Mouse (Mus musculus) monocyte, adult 2 months (primary cell): ENCODE results near the gene Zfp865.
A peak's percentile ranks its signal among the peaks of the same experiment; 100 is the strongest.
"Not testable (repeated sequence)": the region's sequence is repeated elsewhere in the genome, so short reads cannot be mapped to it uniquely, and the experiment has no call there.

ENCODE experiments used
- DNase-seq, 2 experiments: peaks; one replicate each; pipeline ENCODE4 v3.0.0; 2022; ENCODE audit warnings: low spot score in 2 of 2, low read depth in 1 of 2

The Zfp865 gene

DNA sequence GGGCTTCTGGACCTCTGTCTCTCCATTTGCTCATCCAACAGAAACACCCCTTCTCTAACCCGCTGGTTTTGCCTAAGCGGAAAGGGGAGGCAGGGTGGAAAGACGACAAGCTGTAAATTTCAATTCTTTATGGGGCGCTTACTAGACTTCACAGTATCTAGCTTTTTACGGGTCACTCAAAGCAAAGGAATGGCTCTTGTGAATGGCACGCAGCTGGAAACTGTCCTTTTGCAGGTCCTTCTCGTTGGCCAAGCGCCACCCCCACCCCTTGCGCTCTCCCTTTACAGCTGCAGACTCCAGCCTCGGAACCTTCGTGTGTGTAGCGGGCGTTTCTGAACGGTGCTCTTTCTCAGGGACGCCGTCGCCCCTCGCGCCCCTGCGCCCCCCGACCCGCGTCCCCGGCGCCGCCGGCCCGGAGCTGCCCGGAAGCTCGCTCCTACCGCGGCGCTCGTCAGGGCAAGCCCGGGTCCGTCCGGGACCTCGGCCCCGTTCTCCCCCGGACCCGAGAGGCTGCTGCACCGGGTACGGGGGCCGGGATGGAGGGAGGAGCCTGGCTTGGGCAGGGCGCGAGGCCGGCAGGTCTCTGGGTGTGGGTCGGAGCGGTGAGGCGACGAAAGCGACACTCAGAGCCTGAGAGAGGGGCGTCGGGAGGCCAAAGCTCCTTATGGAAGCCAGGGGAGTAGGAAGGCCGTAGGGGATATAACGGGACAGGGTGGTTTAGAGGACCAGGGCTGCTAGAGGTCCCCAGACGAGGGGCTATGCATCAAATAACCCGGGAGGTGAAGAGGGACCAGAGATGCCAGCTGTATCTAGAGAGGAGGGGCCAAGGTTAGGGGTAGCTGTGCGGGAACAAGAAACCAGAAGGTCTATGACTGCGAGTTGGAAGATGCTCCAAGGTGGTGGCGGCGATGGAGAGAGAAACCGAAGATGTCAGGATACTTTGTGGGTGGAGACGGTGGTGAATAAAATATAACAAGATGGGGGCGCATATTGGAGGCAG is 31.3 kb downstream of the Zfp865 start, which contains the start of gene Zfp580:
TSS of gene Zfp580 (plus strand) at position 346 of the 1,000 bp plus-strand sequence.
- no peak for DNase-seq

DNA sequence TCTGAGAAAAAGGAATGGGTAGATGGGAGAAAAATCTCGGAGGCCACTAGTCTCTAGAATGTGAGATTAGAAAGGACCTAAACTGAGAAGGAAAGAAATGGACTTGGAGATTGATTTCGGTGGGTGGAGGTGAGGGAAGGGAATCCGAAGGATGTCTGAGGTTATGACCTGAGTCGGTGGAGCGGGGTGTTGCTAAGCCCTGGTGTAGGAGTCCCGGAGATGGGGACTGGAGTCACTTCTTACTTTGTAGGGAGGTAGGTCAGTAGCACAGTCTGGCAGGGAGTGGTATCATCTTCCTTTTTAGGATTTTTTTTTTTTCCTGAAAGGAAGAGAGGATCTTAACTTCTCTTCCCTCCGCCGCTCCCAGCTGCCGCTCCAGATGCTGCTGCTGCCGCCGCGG is 32.3 kb downstream of the Zfp865 start:
- no peak for DNase-seq

DNA sequence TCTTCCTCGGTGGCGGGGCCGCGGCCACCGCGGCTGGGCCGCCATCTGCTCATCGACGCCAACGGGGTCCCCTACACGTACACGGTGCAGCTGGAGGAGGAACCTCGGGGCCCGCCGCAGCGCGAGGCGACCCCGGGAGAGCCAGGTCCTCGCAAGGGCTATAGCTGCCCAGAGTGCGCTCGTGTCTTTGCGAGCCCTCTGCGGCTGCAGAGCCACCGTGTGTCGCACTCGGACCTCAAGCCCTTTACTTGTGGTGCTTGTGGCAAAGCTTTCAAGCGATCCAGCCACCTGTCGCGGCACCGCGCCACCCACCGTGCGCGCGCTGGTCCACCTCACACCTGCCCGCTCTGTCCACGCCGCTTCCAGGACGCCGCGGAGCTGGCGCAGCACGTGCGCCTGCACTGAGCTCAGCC is 32.8 kb downstream of the Zfp865 start:
- DNase-seq = no peak

DNA sequence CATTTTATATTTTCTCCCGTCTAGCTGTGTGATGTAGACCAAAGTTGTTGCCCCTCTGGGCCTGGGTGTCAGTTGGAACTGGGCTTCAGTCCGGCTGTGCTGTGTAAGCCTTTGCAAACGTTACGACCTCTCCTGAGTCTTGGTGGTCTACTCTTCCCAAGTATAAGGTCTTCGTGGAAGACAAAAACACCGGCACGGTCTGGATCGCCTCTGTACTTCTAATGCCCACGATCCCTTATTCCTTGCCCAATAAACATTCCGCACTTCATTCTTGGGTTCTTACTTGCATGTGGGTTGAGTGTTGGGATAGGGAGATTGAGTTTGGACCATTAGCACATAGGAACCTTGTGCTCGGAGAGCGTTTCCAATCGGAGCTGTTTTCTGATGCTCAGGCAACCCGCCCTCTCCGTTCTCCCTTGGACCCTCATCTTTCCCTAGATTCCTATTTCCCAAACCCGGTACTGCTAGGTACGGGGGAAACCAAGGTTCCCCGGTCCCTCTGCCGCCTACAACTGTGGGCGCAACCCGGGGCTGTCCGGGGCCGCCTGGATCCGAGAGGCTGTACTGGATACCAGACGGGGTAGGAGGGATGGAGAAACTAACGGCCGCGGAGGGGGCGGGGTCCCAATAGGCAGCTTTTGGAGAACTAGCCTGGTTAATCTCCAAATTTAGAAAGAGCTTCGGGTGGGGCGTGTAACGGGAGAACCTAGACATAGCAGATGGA is 33.4 kb downstream of the Zfp865 start:
- DNase-seq = no peak

DNA sequence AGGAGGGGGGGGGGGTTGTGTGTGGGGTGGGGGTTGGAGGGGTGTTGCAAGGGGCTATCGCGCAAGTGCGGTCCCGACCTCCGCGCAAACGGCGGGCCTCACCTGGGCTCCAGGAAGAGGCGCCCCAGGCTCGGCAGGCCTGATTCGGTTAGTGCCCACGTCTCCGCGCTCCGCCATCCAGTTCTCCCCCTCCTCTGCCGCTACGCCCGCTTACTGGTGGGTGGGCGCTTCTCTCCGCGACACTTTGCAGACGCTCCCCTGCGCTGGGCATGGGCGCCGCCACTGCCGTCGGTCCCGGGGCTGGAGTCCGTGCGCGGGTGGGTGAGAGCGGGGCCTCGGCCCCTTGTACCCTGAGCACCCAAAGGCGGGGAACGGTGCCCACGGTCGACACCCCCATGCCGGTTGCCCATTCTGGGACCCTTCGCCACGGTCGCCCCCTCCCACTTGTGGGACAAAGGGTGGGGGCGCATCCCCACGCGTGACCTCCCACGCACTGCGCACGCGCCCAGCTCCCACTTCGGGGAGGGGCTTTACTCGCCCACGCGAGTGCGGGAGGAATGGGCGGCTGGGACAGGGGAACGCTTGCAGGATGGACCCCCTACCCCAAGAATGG is 36.6 kb downstream of the Zfp865 start:
- no peak for DNase-seq

DNA sequence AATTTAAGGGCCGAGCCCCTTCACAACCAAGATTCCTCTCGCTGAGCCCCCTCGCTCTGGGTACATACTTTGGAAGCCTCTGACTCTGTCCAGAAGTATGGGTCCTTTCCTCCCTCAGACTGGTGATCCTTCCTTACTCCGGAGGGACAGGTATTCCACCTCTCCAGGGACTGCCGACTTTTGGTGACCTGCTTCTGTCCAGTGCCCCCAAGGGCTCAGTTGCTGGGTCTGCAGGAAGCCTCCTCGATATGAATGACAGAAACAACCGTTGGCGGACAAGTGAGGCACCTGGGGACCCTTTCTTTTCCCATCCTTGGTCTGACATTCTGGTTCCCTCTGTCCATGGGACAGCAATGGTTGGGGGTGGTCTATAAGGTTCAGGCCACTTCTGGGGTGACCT is 37.2 kb downstream of the Zfp865 start:
- DNase-seq = no peak

DNA sequence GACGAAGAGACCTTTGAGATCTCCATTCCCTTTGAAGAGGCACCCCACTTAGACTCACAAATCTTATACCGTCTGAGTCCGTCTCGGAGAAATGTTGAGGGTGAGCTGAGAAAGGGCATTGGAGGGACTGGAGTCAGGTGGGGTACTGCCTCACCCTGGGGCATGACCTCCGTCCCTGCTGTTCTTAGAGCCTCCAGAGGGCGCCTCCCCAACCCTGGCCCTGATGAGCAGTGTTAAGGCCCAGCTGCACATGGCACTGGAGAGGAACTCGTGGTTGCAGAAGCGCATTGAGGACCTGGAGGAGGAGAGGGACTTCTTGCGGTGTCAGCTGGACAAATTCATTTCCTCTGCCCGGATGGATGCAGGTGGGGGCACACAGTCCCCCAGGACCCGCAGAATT is 37.6 kb downstream of the Zfp865 start:
- peak in 1 of 2 experiments; percentile 33 for DNase-seq

DNA sequence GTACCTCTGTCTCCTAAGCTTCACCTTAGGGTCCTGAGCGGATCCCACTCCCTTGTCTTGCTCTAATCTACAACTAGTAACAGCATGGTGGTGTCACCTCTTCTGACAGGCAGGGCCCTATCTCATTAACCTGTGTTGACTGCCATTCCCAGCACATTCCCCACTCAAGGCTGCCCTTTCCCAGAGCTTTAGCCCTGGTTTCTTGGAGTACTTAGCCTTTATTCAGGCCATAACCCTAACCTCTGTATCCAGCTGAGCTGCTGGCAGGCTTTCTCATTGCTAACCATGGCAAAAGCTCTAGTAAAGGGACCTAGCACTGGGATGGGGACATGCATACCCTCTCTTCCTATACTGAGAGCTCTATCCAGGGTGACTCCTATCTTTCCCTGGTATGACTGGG is 38.5 kb downstream of the Zfp865 start:
- no peak for DNase-seq

DNA sequence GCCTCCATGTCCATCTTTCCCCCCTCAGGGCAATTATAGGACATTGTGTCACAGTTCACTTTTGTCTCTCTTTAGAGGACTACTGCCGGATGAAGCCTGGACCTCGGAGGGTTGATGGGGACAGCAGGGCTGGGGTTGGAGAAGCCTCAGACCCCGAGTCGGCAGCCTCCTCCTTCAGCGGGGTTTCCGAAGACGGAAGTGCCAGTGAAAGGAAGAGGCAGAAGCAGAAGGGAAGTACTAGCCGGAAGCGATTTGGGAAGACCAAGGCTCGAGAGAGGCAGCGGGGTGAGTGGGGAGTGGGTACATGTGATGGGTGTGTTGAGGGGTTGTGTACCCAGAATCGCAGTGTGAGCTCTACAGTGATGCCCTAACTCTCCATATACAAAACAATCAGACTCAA is 39.2 kb downstream of the Zfp865 start:
- no peak for DNase-seq

DNA sequence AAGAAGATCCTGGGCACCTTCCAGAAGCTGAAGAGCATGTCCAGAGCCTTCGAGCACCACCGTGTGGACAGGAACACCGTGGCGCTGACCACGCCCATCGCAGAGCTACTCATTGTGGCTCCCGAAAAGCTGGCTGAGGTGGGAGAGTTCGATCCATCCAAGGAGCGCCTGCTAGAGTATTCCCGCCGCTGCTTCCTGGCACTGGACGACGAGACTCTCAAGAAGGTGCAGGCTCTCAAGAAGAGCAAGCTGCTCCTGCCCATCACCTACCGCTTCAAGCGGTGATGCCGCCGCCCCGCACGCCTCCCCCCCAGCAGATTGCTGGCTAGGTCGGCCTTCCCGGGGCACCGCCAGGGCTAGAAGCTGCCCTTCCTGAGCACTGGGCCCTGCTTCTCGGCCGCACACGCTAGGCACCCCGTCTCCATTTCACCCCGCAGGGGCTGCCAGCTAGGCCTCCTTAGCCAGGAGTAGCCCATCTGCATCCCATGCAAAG is 40.1 kb downstream of the Zfp865 start:
- DNase-seq = peak in 1 of 2 experiments; percentile 47

DNA sequence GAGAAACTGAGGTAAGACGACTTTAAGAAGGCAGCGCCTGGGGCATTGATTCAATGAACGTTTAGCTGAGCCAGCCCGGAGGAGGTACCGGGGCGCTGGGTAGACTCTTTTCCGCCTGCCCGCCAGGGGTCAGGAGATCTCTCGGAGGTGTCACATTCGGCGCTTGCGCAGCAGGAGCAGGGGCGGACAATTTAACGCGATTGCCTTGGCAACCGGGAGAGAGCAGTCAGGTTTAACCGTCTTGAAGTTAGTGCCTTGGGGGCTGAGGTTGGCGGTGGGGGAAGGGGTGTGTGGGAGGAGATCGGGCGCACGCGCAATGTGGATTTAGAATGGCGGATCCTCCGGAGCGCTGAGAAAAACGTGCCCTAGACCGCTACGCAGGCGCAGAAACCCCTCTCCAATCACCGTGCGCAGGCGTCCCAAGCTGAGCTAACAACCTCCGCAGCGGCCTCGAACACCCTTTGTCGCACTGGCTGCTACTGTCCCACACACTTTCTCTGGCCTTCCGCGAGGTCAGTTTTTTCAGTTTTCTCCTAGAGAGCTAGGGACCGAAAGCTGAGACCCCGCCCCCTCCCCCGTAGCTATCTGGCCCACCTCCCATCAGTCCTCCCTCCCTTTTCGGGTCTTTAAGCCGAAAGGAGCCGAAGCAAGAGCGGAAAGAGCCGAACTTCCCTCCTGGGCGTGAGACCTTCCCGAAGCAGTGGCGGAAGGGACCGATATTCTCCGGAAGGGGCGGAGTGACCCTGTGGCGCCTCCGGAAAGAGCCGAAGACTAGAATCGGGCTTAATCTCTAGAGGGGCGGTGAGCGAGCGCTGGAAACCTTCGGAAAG is 41.0 kb downstream of the Zfp865 start:
- DNase-seq = peak; percentile 85 to 94

DNA sequence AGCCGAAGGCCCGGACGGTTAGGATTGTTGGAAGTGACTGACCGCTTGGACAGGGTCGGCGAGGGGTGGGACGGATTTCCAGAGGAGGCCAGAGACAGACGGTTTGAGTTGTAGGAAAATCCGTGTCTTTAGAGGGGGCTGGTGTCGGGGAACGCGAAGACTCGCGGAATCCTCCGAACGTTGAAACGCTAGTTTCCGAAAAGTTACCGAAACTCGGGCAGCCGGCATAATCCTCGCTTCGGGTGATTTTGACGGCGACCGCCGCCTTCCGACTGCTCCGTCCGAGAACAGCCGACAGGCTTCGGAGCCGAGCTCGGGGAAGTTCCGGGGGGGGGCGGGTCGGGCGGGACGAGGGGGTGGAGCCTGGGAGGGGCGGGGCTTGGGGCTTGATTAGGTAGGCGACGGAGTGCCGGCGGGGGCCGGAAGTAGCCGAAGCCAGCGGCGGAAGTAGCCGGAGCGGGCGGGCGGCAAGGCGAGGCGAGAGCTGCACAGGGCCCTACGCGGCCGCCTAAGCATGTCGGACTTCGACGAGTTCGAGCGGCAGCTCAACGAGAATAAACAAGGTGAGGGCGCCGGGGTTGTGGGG is 41.7 kb downstream of the Zfp865 start, which contains the start of gene U2af2:
TSS of gene U2af2 (plus strand) at position 370 of the 586 bp plus-strand sequence.
- peak; percentile 80 to 89 for DNase-seq

DNA sequence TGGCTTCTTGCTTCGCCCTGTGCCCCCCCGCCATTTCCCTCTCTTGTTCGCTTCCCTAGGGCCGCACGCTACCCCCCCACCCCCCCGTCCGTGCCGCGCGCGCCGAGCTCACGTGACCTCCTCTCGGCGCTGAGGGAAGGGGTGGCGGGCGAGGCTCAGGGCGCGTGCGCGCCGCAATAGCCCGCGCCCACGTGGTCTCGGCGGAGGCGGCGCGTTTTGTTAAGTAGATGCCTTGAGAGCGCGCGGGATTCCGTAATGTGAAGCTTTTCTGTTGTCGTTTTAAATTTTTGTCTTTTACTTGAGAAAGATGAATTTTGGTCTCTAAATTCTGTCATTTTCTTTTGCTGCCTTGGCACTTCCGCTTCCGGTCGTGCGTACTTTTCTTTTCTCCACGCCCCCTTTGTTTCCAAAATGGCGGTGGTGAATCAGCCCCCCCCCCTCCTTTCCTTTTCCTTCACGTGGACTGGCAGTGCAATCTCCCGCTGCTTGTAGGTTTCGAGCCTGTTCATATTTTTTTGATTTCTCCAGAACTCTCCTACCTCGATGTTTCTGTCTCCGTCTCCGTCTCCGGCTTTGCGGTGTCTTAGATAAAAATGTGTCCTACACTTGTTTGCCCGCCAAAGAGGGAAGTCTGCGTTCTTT is 42.3 kb downstream of the Zfp865 start:
- peak in 1 of 2 experiments; percentile 52 for DNase-seq

DNA sequence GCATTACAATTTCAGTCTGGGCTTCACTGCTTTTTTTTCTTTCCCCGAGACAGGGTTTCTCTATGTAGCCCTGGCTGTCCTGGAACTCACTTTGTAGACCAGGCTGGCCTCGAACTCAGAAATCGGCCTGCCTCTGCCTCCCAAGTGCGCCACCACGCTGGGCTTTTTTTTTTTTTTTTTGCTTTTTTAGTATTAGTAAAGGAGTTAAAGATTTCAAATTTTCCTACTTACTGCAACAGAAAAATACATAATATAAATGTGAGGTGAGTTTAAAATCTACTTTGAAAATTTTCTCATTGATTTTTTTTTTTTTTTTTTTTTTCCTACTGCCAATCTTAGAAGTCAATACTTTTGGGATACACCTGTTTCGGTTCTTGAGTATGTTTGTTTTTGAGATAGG is 44.7 kb downstream of the Zfp865 start:
- no peak for DNase-seq

DNA sequence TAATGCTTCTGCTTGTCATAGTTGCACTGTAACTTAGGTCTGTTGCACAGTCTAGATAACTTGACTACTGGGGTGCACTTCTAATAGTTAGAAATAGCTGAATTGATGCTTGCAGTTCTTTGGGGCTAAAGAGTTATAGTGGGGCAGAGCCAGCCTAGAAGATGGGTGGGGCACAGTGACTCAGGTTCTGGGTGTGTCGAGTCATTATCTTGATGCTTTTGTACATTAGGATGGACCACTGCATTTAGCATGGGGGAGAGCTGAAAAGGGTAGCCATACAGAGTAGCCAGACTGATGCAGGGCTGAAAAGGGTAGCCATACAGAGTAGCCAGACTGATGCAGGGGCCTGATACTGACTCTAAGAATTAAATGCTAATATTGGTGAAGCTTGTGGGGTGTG is 53.4 kb downstream of the Zfp865 start:
- no peak for DNase-seq

DNA sequence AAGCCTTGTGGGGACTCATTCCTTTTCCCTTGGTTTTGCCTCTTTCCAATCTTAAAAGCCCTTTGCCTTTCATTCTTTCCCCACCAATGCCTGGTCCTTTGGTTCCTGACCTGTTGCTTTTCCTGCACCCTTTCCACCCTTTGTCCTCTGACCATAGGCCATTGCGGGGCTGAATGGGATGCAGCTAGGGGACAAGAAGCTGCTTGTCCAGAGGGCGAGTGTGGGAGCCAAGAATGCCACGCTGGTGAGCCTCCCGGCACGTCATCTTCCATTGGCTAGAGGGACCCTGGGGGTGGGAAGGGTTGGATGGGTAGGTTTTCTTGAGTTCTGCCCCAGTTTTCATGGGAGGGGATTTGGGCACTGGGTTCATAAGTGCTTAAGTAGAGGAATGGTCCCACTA is 54.8 kb downstream of the Zfp865 start:
- DNase-seq = no peak

DNA sequence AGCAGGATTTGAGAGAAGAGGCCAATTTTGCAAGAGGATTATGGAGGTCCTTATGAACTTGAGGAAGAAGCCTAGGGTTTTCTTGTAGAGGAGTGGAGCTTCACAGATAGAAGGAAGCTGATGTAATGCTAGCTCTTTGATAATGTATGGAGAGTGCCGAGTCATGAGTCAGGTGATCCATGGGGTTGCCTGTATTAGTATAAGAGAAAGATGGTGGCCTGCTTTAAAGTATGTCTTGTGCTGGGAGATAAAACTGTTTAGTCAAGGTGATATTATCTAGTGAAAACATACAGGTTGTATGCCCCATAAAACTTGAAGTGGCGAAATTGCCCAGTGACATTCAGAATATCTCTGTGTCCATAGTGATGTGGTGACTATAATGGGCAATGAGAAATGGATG is 56.8 kb downstream of the Zfp865 start:
- no peak for DNase-seq

DNA sequence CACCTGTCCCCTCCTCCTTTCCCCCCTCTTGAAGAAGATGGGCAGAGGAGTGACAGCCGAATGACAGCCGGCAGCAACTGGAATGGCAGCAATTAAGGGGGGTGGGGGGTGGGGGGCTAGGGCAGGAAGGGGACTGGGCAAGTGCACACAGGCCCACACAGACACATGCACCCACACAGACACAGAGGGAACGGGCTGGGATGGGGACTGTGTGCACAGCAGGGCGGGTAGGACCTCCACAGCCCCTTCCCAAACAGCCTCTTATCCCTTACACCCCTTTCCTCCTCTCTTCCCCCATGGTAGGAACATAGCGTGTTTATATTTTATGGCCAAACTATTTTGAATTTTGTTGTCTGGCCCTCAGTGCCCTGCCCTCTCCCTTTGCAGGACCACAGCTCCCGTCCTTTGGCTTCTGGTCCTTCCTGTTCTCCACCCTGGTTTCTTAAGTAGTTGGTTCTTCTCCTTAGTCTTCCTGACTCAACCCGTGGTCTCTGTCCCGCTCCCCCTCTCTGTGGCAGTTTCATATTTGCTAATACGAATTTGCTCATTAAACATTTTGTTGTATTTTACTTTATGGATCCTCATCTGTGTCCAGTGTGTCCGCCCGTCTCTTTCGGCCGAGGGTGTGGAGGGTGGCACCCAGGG is 59.3 kb downstream of the Zfp865 start:
- DNase-seq = not testable (repeated sequence)
